Mouse (Mus musculus) CH12.LX (cell line): Measurements from ENCODE around the gene Gtf2ird2. TPM values are rescaled to one million over a fixed set of nuclear protein-coding genes. Genes with fewer than 3 reads are reported as not detected.

Experiments
- DNase-seq: peaks from one replicate; pipeline ENCODE4 v3.0.0-alpha.2; 2013; ENCODE audit errors: extremely low read depth
- H3K27ac ChIP-seq: 2 replicates; pipeline ENCODE4 v1.5.1; 2012; ENCODE audit warnings: low read depth, mild to moderate bottlenecking, control low read depth, moderate library complexity; ENCODE audit not compliant: insufficient read depth
- H3K27me3 ChIP-seq: replicated peaks from 2 replicates; pipeline ENCODE3; 2012; ENCODE audit warnings: inconsistent platforms
- H3K36me3 ChIP-seq, 2 experiments: replicated peaks in 1 of 2; 2 replicates each; pipeline versions ENCODE3 to v1.6.1; 2012; ENCODE audit warnings: inconsistent platforms in 1 of 2, low read length in 1 of 2, mild to moderate bottlenecking in 1 of 2, mixed read lengths in 1 of 2, moderate library complexity in 1 of 2; ENCODE audit not compliant: control insufficient read depth in 1 of 2, insufficient read depth in 1 of 2
- H3K4me1 ChIP-seq, 2 experiments: 2 replicates each; pipeline ENCODE4 v1.6.1; 2012; ENCODE audit warnings: inconsistent platforms in 1 of 2, moderate library complexity in 1 of 2; ENCODE audit not compliant: insufficient read depth in 2 of 2, control insufficient read depth in 1 of 2
- H3K4me2 ChIP-seq: 2 replicates; pipeline ENCODE4 v1.6.1; 2012; ENCODE audit warnings: low read depth, mild to moderate bottlenecking, control low read depth; ENCODE audit not compliant: poor library complexity, insufficient read depth, severe bottlenecking
- H3K4me3 ChIP-seq, 3 experiments: fragments of 150-350 bp in 1 of 3; sonication (generic) in 1 of 3; replicated peaks in 1 of 3; 2 replicates each; pipeline versions ENCODE3 to v1.5.1; 2011 to 2012; ENCODE audit warnings: low read depth in 2 of 3, low read length in 2 of 3, mild to moderate bottlenecking in 2 of 3, moderate library complexity in 2 of 3, control low read depth in 1 of 3, improper control_type of control experiment in 1 of 3, inconsistent platforms in 1 of 3, mixed read lengths in 1 of 3; ENCODE audit not compliant: poor library complexity in 1 of 3
- H3K79me2 ChIP-seq: replicated peaks from 2 replicates; pipeline ENCODE4 v1.6.1; 2012; ENCODE audit warnings: mild to moderate bottlenecking, moderate library complexity; ENCODE audit not compliant: control insufficient read depth, poor library complexity, insufficient read depth, severe bottlenecking; ENCODE audit errors: extremely low read depth
- H3K9ac ChIP-seq: 2 replicates; pipeline ENCODE4 v1.6.1; 2012; ENCODE audit warnings: low read depth, mild to moderate bottlenecking, control low read depth, moderate library complexity; ENCODE audit not compliant: insufficient read depth
- H3K9me3 ChIP-seq: replicated peaks from 2 replicates; pipeline ENCODE3; 2012; ENCODE audit warnings: low read length, inconsistent platforms, mixed read lengths
- BHLHE40 ChIP-seq: IDR thresholded peaks from 2 replicates; pipeline ENCODE4 v1.6.1; 2011; ENCODE audit warnings: mild to moderate bottlenecking, low read depth, low read length, improper control_type of control experiment
- CHD1 ChIP-seq: IDR thresholded peaks from 2 replicates; pipeline ENCODE4 v1.6.1; 2012; ENCODE audit warnings: low read depth, low read length, improper control_type of control experiment, inconsistent platforms
- CTCF ChIP-seq, 2 experiments: IDR thresholded peaks in 1 of 2; conservative IDR thresholded peaks in 1 of 2; 2 replicates each; pipeline ENCODE4 v1.5.1; 2011 to 2012; ENCODE audit warnings: low read depth in 2 of 2, low read length in 2 of 2, improper control_type of control experiment in 1 of 2, inconsistent platforms in 1 of 2, mild to moderate bottlenecking in 1 of 2, moderate library complexity in 1 of 2
- E2F4 ChIP-seq: IDR thresholded peaks from 2 replicates; pipeline ENCODE4 v1.6.1; 2011; ENCODE audit warnings: low read depth, low read length, improper control_type of control experiment; ENCODE audit not compliant: insufficient replicate concordance
- EP300 ChIP-seq: IDR thresholded peaks from 2 replicates; pipeline ENCODE4 v1.6.1; 2011; ENCODE audit warnings: low read length, improper control_type of control experiment
- ETS1 ChIP-seq: conservative IDR thresholded peaks from 2 replicates; pipeline ENCODE4 v1.6.1; 2012; ENCODE audit warnings: low read depth, mild to moderate bottlenecking, inconsistent platforms, low read length, improper control_type of control experiment, moderate library complexity
- GABPA ChIP-seq: IDR thresholded peaks from 2 replicates; pipeline ENCODE4 v1.6.1; 2012; ENCODE audit warnings: low read depth, low read length, improper control_type of control experiment, inconsistent platforms; ENCODE audit not compliant: insufficient replicate concordance
- JUN ChIP-seq: IDR thresholded peaks from 2 replicates; pipeline ENCODE4 v1.6.1; 2011; ENCODE audit warnings: low read depth, mild to moderate bottlenecking, low read length, improper control_type of control experiment, moderate library complexity; ENCODE audit not compliant: insufficient read depth
- MAFK ChIP-seq: IDR thresholded peaks from 2 replicates; pipeline ENCODE4 v1.6.1; 2011; ENCODE audit warnings: low read length, improper control_type of control experiment; ENCODE audit not compliant: insufficient replicate concordance
- MAZ ChIP-seq: IDR thresholded peaks from 2 replicates; pipeline ENCODE4 v1.6.1; 2012; ENCODE audit warnings: low read depth, mild to moderate bottlenecking, inconsistent platforms, low read length, improper control_type of control experiment, moderate library complexity
- MEF2A ChIP-seq: IDR thresholded peaks from 2 replicates; pipeline ENCODE4 v1.6.1; 2014; ENCODE audit warnings: low read depth, mild to moderate bottlenecking, inconsistent platforms, low read length, improper control_type of control experiment, borderline replicate concordance
- MYC ChIP-seq: IDR thresholded peaks from 2 replicates; pipeline ENCODE4 v1.6.1; 2011; ENCODE audit warnings: low read depth, mild to moderate bottlenecking, improper control_type of control experiment, low read length
- NRF1 ChIP-seq: IDR thresholded peaks from 2 replicates; pipeline ENCODE4 v1.6.1; 2014; ENCODE audit warnings: low read depth, mild to moderate bottlenecking, inconsistent platforms, low read length, improper control_type of control experiment, moderate library complexity
- POLR2A ChIP-seq: IDR thresholded peaks from 2 replicates; pipeline ENCODE4 v1.6.1; 2011; ENCODE audit warnings: low read depth, mild to moderate bottlenecking, improper control_type of control experiment, low read length
- RAD21 ChIP-seq: IDR thresholded peaks from 2 replicates; pipeline ENCODE4 v1.6.1; 2011; ENCODE audit warnings: low read depth, mild to moderate bottlenecking, low read length, improper control_type of control experiment, moderate library complexity
- RCOR1 ChIP-seq: conservative IDR thresholded peaks from 2 replicates; pipeline ENCODE4 v1.6.1; 2012; ENCODE audit warnings: low read depth, mild to moderate bottlenecking, inconsistent platforms, low read length, improper control_type of control experiment
- SIN3A ChIP-seq: IDR thresholded peaks from 2 replicates; pipeline ENCODE4 v1.6.1; 2012; ENCODE audit warnings: low read length, improper control_type of control experiment, inconsistent platforms
- TBP ChIP-seq: conservative IDR thresholded peaks from 2 replicates; pipeline ENCODE4 v1.6.1; 2011; ENCODE audit warnings: low read depth, low read length, improper control_type of control experiment
- USF1 ChIP-seq: IDR thresholded peaks from 2 replicates; pipeline ENCODE4 v1.6.1; 2014; ENCODE audit warnings: low read depth, mild to moderate bottlenecking, inconsistent platforms, low read length, improper control_type of control experiment
- ZC3H11A ChIP-seq: IDR thresholded peaks from 2 replicates; pipeline ENCODE4 v1.6.1; 2012; ENCODE audit warnings: low read depth, mild to moderate bottlenecking, inconsistent platforms, low read length, improper control_type of control experiment
- ZKSCAN1 ChIP-seq: IDR thresholded peaks from 2 replicates; pipeline ENCODE4 v1.6.1; 2012; ENCODE audit warnings: low read depth, inconsistent platforms, low read length, improper control_type of control experiment, borderline replicate concordance
- ZNF384 ChIP-seq: IDR thresholded peaks from 2 replicates; pipeline ENCODE4 v1.6.1; 2012; ENCODE audit warnings: low read depth, low read length, improper control_type of control experiment, inconsistent platforms
- dilution Hi-C: fragments of 300-500 bp; cut with MboI; formaldehyde crosslinking; loops from 2 replicates; pipeline ENCODE4 v1.14.3; 2020; ENCODE audit warnings: low sequenced_read_pairs; ENCODE audit not compliant: extremely low pct_unique_long_range_greater_than_20kb, extremely low pct_ligation_motif_present
- in situ Hi-C: fragments of 300-500 bp; cut with MboI; formaldehyde crosslinking; loops from 3 replicates; pipeline ENCODE4 v1.14.3; 2019; ENCODE audit warnings: low sequenced_read_pairs, low pct_ligation_motif_present, low pct_unique_long_range_greater_than_20kb, mixed read lengths
- polyA plus RNA-seq: library from polyadenylated mRNA; unstranded; fragments of >175 nt; gene quantifications from 2 replicates; pipeline ENCODE4 v1.2.1, GENCODE M21; 2012; ENCODE audit warnings: low read depth; ENCODE audit not compliant: insufficient read length
- total RNA-seq, 2 experiments: library from RNA; depleted of rRNA; stranded (reverse); fragments of 300-350 nt in 1 of 2; fragments of >200 nt in 1 of 2; gene quantifications; 2 replicates each; pipeline ENCODE4 v1.2.3; 2012 to 2014

Gtf2ird2 gene
- total and polyA plus RNA-seq, 3 experiments = 1.9 to 9.7 (median 4.7) TPM

DNA sequence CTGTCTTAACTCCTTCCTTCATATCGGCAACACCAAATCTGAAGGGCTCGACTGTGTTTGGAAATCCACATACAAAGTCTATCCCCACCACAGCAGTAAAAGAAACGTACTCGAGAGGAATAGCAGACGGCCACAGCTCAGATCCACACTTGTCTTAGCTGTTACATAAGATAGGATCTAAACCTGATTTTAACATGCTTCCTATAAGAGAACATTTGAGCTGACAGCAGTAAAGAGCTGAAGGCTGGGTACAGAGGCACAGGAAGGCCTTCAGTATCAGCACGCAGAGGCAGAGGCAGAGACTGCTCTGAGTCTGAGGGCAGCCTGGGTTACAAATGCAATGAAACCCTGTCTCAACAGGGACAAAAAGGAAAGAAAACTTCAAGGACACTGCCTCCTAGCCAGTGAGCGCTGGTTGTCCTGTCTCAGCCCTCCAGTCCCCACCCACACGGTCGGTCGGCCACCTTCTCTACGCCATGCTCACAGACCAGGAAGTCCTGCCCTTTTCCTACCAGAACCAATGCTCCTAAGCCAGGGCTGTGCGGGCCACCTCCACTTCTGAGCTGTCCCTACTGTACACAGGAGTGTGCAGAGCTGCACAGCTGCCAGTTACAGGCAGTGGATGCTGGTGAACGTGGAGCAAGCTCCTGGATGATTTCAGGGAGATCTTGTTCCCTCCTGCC, 73.7 kb downstream of the Gtf2ird2 start:
- TF ChIP-seq RAD21 = no peak
- TF ChIP-seq, all 38 proteins: peak for 0
- Histone ChIP-seq H3K4me3 (no peak overlapping the region), H3K9ac (no peak overlapping the region), H3K36me3 (peaks cover 69 to 91% of the 10 kb centered on the region in 2 experiments), H3K79me2 (no peaks in the 10 kb centered on the region), H3K27me3 (no peaks in the 10 kb centered on the region), H3K4me1 (peaks cover 4 to 10% of the 10 kb centered on the region in 2 experiments; a peak in 2 of 4 replicates), H3K9me3 (no peaks in the 10 kb centered on the region), H3K4me2 (no peak overlapping the region), H3K27ac (no peak overlapping the region)
- dilution Hi-C loops (no loop called here), in situ Hi-C loops (no loop called here)
- no peak for DNase-seq

GRCm38 (mm10) chr5:134258395-134258794, 74.6 kb downstream of the Gtf2ird2 start:
- H3K9ac ChIP-seq = no peak overlapping the region
- TF ChIP-seq JUN (no peak), CTCF (conservative IDR thresholded peaks at IDR 0.05 in 1 of 2, IDR thresholded peaks at IDR 0.05 in 1 of 2; ENCODE audit: low read depth in 2 of 2, low read length in 2 of 2) (no peak), MYC (no peak), BHLHE40 (no peak), EP300 (no peak), RAD21 (no peak), SIN3A (no peak), USF1 (no peak), ZC3H11A (no peak)
- dilution Hi-C loops = no loop called here
- H3K4me3 ChIP-seq = no peak overlapping the region
- H3K79me2 ChIP-seq = no peaks in the 10 kb centered on the region
- H3K9me3 ChIP-seq = no peaks in the 10 kb centered on the region
- H3K36me3 ChIP-seq = peaks cover 71 to 92% of the 10 kb centered on the region in 2 experiments
- H3K4me2 ChIP-seq = no peak overlapping the region
- in situ Hi-C loops = no loop called here
- H3K27me3 ChIP-seq = no peaks in the 10 kb centered on the region
- H3K4me1 ChIP-seq = peaks cover 4 to 10% of the 10 kb centered on the region in 2 experiments; a peak in 2 of 4 replicates
- DNase-seq = no peak
- no peak overlapping the region for H3K27ac ChIP-seq

GRCm38 (mm10) chr5:134258934-134259333, 75.1 kb downstream of the Gtf2ird2 start:
- no peak overlapping the region for H3K9ac ChIP-seq
- H3K9me3 ChIP-seq = no peaks in the 10 kb centered on the region
- H3K4me2 ChIP-seq = no peak overlapping the region
- H3K27ac ChIP-seq = no peak overlapping the region
- H3K36me3 ChIP-seq = peaks cover 73 to 93% of the 10 kb centered on the region in 2 experiments
- peaks cover 4 to 10% of the 10 kb centered on the region in 2 experiments; a peak in 2 of 4 replicates for H3K4me1 ChIP-seq
- TF ChIP-seq POLR2A (no peak), TBP (no peak), MAZ (no peak), MAFK (no peak), E2F4 (no peak), NRF1 (no peak), CHD1 (no peak), ZNF384 (no peak), RCOR1 (no peak), SIN3A (no peak), GABPA (no peak), ZKSCAN1 (no peak), RAD21 (no peak), CTCF (conservative IDR thresholded peaks at IDR 0.05 in 1 of 2, IDR thresholded peaks at IDR 0.05 in 1 of 2; ENCODE audit: low read depth in 2 of 2, low read length in 2 of 2) (no peak), ETS1 (no peak), MEF2A (no peak)
- no peaks in the 10 kb centered on the region for H3K79me2 ChIP-seq
- no peaks in the 10 kb centered on the region for H3K27me3 ChIP-seq
- dilution Hi-C loops = no loop called here
- no peak for DNase-seq
- no peak overlapping the region for H3K4me3 ChIP-seq
- in situ Hi-C loops = no loop called here
